8 mouse cellular contexts compared by ENCODE assay signal in genomic region chr4:134799272-134799671, GRCm38 (mm10). TPM values are rescaled to one million over a fixed set of nuclear protein-coding genes. Genes with fewer than 3 reads are reported as not detected.
DNase-seq lines count a peak whose midpoint lies in the region; ATAC-seq and TF ChIP-seq lines count a peak whose summit lies in the region.

No protein-coding gene starts in this region.

- H3ac ChIP-seq in C2C12 (ENCODE audit: control insufficient read depth, insufficient read length, low read depth) = no peak overlapping the region

- DNase-seq in adrenal gland, adult 2 months = peak; percentile 82
- peak; percentile 88 for DNase-seq in embryo, embryonic 10.5 days (ENCODE audit: low spot score)
- DNase-seq in heart, adult 8-10 months (ENCODE audit: low spot score) = peak; percentile 47
- peak; percentile 55 for DNase-seq in lung, adult 2 months
- DNase-seq in thymus, postnatal 0 days (ENCODE audit: low spot score) = peak; percentile 68

- ATAC-seq in kidney, embryonic 15.5 days (replicated peaks; ENCODE audit: low FRiP score) = peak; percentile 52; the same call in 1 of the 2 replicates
- peak; percentile 81 for ATAC-seq in neutrophil, adult 5-6 weeks (ENCODE audit: extremely low read depth, insufficient number of reproducible peaks, low FRiP score, poor library complexity, severe bottlenecking)

- no peak overlapping the region for H3K27ac ChIP-seq in kidney, embryonic 15.5 days

- peaks cover 18% of the 10 kb centered on the region for H3K36me3 ChIP-seq in C2C12 (ENCODE audit: control insufficient read depth, insufficient read depth)
- H3K36me3 ChIP-seq in kidney, embryonic 15.5 days = peaks cover 32% of the 10 kb centered on the region

- H3K79me2 ChIP-seq in C2C12 (ENCODE audit: control insufficient read depth, insufficient read depth) = no peaks in the 10 kb centered on the region

- 7% methylated on average over 4 of the region's 4 CpGs for WGBS in kidney, embryonic 15.5 days
- 3% methylated on average over 4 of the region's 4 CpGs for WGBS in lung, adult 2 months

- no peak overlapping the region for H3K4me2 ChIP-seq in kidney, embryonic 15.5 days

- TF ChIP-seq POLR2A in lung, adult 2 months (IDR thresholded peaks at IDR 0.05; ENCODE audit: borderline replicate concordance, extremely low read depth, low read depth, low read length) = no peak

- no peak overlapping the region for H3K4me3 ChIP-seq in C2C12 (ENCODE audit: insufficient read depth, poor library complexity, severe bottlenecking)
- no peak overlapping the region for H3K4me3 ChIP-seq in kidney, embryonic 15.5 days (replicated peaks)
- H3K4me3 ChIP-seq in lung, adult 2 months (replicated peaks; ENCODE audit: extremely low read depth, low read depth, low read length) = no peak overlapping the region

- peak; percentile 94 for TF ChIP-seq CTCF in C2C12 (IDR thresholded peaks at IDR 0.05; ENCODE audit: control insufficient read depth, insufficient read depth, insufficient read length)
- TF ChIP-seq CTCF in lung, adult 2 months (IDR thresholded peaks at IDR 0.05; ENCODE audit: insufficient read depth, low read length) = peak; percentile 92

- no peaks in the 10 kb centered on the region for H3K79me3 ChIP-seq in C2C12 (ENCODE audit: low read depth)

- H3K27me3 ChIP-seq in C2C12 (ENCODE audit: control insufficient read depth, insufficient read depth, insufficient read length) = no peaks in the 10 kb centered on the region
- H3K27me3 ChIP-seq in kidney, embryonic 15.5 days = no peaks in the 10 kb centered on the region

- no peak overlapping the region for H3K9ac ChIP-seq in kidney, embryonic 15.5 days

- H3K4me1 ChIP-seq in kidney, embryonic 15.5 days = peaks cover 54% of the 10 kb centered on the region
- H3K4me1 ChIP-seq in lung, adult 2 months (ENCODE audit: control insufficient read depth, insufficient read depth, low read length) = no peaks in the 10 kb centered on the region; the same call in 1 of the 2 replicates

- H3K9me3 ChIP-seq in kidney, embryonic 15.5 days (replicated peaks) = no peaks in the 10 kb centered on the region

TF ChIP-seq in C2C12, 6 proteins besides CTCF, POLR2A, EP300 and RAD21:
- TF ChIP-seq CEBPB (IDR thresholded peaks at IDR 0.05; ENCODE audit: low read depth) (no peak), MAX (IDR thresholded peaks at IDR 0.05) (no peak), MYOG (IDR thresholded peaks at IDR 0.05; ENCODE audit: control insufficient read depth, extremely low read depth, insufficient read length) (no peak), USF1 (IDR thresholded peaks at IDR 0.05; ENCODE audit: low read depth) (no peak), FOSL1 (IDR thresholded peaks at IDR 0.05; ENCODE audit: insufficient read depth, low read length, poor library complexity, severe bottlenecking) (no peak), MYOD1 (IDR thresholded peaks at IDR 0.05; ENCODE audit: control insufficient read depth, insufficient read length, low read depth) (no peak)

RNA-seq across cellular contexts. Expression of gene Ldlrap1, which starts 31.4 kb away (rescaled TPM):
- 30.8 TPM for polyA plus RNA-seq in C2C12 (2012; fragmentation: generic; extraction: Trizol)
- 10 to 100 TPM; 42.1 to 49.3 TPM for total RNA-seq in adrenal gland, adult 2 months (2021)
- polyA plus RNA-seq in adrenal gland, adult 2 months (2012; rRNA removed) = 23.0 and 28.1 TPM in 2 replicates
- total RNA-seq in heart, adult 8-10 months (2022) = 10 to 100 TPM; 12.1 to 15.3 (median 13.0) TPM
- polyA plus RNA-seq in kidney, embryonic 15.5 days (2015; fragmentation: Nextera tagmentation; extraction: Ambion mirVana) = 19.3 and 23.6 TPM in 2 replicates
- 23.3 and 30.6 TPM in 2 replicates for polyA plus RNA-seq in lung, adult 2 months (2012; rRNA removed)
- total RNA-seq in neutrophil, adult 5-6 weeks (2017) = 25.7 and 27.0 TPM in 2 replicates
- polyA plus RNA-seq in thymus, postnatal 0 days (2015; fragmentation: Nextera tagmentation; extraction: Ambion mirVana) = 16.1 and 16.6 TPM in 2 replicates

RNA-seq across cellular contexts. Expression of gene Maco1, which starts 53.9 kb away (rescaled TPM):
- polyA plus RNA-seq in C2C12 (2012; fragmentation: generic; extraction: Trizol) = 14.6 TPM
- total RNA-seq in adrenal gland, adult 2 months (2021) = 10 to 100 TPM; 35.6 to 37.1 TPM
- 14.2 and 15.6 TPM in 2 replicates for polyA plus RNA-seq in adrenal gland, adult 2 months (2012; rRNA removed)
- total RNA-seq in heart, adult 8-10 months (2022) = 10 to 100 TPM; 21.1 to 25.0 (median 23.2) TPM
- polyA plus RNA-seq in kidney, embryonic 15.5 days (2015; fragmentation: Nextera tagmentation; extraction: Ambion mirVana) = 38.4 and 39.7 TPM in 2 replicates
- polyA plus RNA-seq in lung, adult 2 months (2012; rRNA removed) = 7.8 and 9.2 TPM in 2 replicates
- total RNA-seq in neutrophil, adult 5-6 weeks (2017) = 36.6 and 42.2 TPM in 2 replicates
- 31.0 and 42.6 TPM in 2 replicates for polyA plus RNA-seq in thymus, postnatal 0 days (2015; fragmentation: Nextera tagmentation; extraction: Ambion mirVana)
